Mouse (Mus musculus) splenic B cell, adult 2 months (primary cell): Measurements from ENCODE around the gene Csf2rb.
"Not testable (repeated sequence)": the region's sequence is repeated elsewhere in the genome, so short reads cannot be mapped to it uniquely, and the experiment has no call there.

ENCODE experiments used
- DNase-seq: peaks from one replicate; pipeline ENCODE4 v3.0.0-alpha.2; 2011; ENCODE audit warnings: low read depth, low spot score
- H3K27me3 ChIP-seq: 2 replicates; pipeline ENCODE4 v1.6.1; 2012; ENCODE audit warnings: mild to moderate bottlenecking, low read length, moderate library complexity, mixed read lengths; ENCODE audit not compliant: control insufficient read depth, poor library complexity, insufficient read depth, severe bottlenecking
- H3K36me3 ChIP-seq: 2 replicates; pipeline ENCODE4 v1.6.1; 2012; ENCODE audit warnings: mild to moderate bottlenecking, low read length, moderate library complexity, mixed read lengths; ENCODE audit not compliant: control insufficient read depth, poor library complexity, insufficient read depth, severe bottlenecking

The Csf2rb gene

GRCm38 (mm10) chr15:78339627-78340423 is 14.3 kb downstream of the Csf2rb start:
- not testable (repeated sequence) for H3K27me3 ChIP-seq, H3K36me3 ChIP-seq
- DNase-seq: peak; percentile 72

- not testable (repeated sequence) for H3K27me3 ChIP-seq, H3K36me3 ChIP-seq, DNase-seq
These were observed 15.4 kb downstream of the Csf2rb start for GRCm38 (mm10) chr15:78340919-78341318.

- H3K36me3 ChIP-seq: no peaks in the 10 kb centered on the region
- no peak for DNase-seq
These were observed 18.1 kb downstream of the Csf2rb start for GRCm38 (mm10) chr15:78343683-78344082.

GRCm38 (mm10) chr15:78344567-78344966 is 19.0 kb downstream of the Csf2rb start:
- DNase-seq: no peak
- H3K36me3 ChIP-seq: no peaks in the 10 kb centered on the region
- H3K27me3 ChIP-seq: no peaks in the 10 kb centered on the region

More at GRCm38 (mm10) chr15:78343683-78344082, 18.1 kb downstream of the Csf2rb start:
- no peaks in the 10 kb centered on the region for H3K27me3 ChIP-seq

- Histone ChIP-seq H3K36me3 (no peaks in the 10 kb centered on the region), H3K27me3 (no peaks in the 10 kb centered on the region)
- no peak for DNase-seq
These were observed 26.1 kb downstream of the Csf2rb start for GRCm38 (mm10) chr15:78351586-78352165.

GRCm38 (mm10) chr15:78354958-78355357 is 29.4 kb downstream of the Csf2rb start:
- Histone ChIP-seq H3K27me3 (no peaks in the 10 kb centered on the region), H3K36me3 (no peaks in the 10 kb centered on the region)
- DNase-seq: peak; percentile 63

- H3K36me3 ChIP-seq: no peaks in the 10 kb centered on the region
- H3K27me3 ChIP-seq: no peaks in the 10 kb centered on the region
- DNase-seq: peak; percentile 25
These were observed 30.0 kb downstream of the Csf2rb start for GRCm38 (mm10) chr15:78355548-78355947.

GRCm38 (mm10) chr15:78365916-78366315 is 40.4 kb downstream of the Csf2rb start:
- Histone ChIP-seq H3K27me3 (no peaks in the 10 kb centered on the region), H3K36me3 (no peaks in the 10 kb centered on the region)
- no peak for DNase-seq

GRCm38 (mm10) chr15:78366875-78367274 is 41.3 kb downstream of the Csf2rb start:
- no peak for DNase-seq
- H3K36me3 ChIP-seq: no peaks in the 10 kb centered on the region
- no peaks in the 10 kb centered on the region for H3K27me3 ChIP-seq

GRCm38 (mm10) chr15:78367811-78368210 is 42.3 kb downstream of the Csf2rb start:
- DNase-seq: no peak
- H3K36me3 ChIP-seq: no peaks in the 10 kb centered on the region
- no peaks in the 10 kb centered on the region for H3K27me3 ChIP-seq

- peak; percentile 71 for DNase-seq
- Histone ChIP-seq H3K27me3 (no peaks in the 10 kb centered on the region), H3K36me3 (no peaks in the 10 kb centered on the region)
These were observed 43.4 kb downstream of the Csf2rb start for GRCm38 (mm10) chr15:78368926-78369346.

- DNase-seq: no peak
These were observed 44.1 kb downstream of the Csf2rb start for GRCm38 (mm10) chr15:78369641-78370040.

GRCm38 (mm10) chr15:78372796-78373195 is 47.2 kb downstream of the Csf2rb start:
- no peak for DNase-seq
- Histone ChIP-seq H3K27me3 (no peaks in the 10 kb centered on the region), H3K36me3 (no peaks in the 10 kb centered on the region)

More at GRCm38 (mm10) chr15:78369641-78370040, 44.1 kb downstream of the Csf2rb start:
- Histone ChIP-seq H3K36me3 (no peaks in the 10 kb centered on the region), H3K27me3 (no peaks in the 10 kb centered on the region)

GRCm38 (mm10) chr15:78374204-78374603 is 48.7 kb downstream of the Csf2rb start:
- Histone ChIP-seq H3K27me3 (no peaks in the 10 kb centered on the region), H3K36me3 (no peaks in the 10 kb centered on the region)
- no peak for DNase-seq

- no peak for DNase-seq
- H3K36me3 ChIP-seq: no peaks in the 10 kb centered on the region
- H3K27me3 ChIP-seq: no peaks in the 10 kb centered on the region
These were observed 52.3 kb downstream of the Csf2rb start for GRCm38 (mm10) chr15:78377859-78378258.
